Mouse (Mus musculus) lung, embryonic 15.5 days (tissue): ENCODE measurements around the gene Selenoo. TPM values are rescaled to one million over a fixed set of nuclear protein-coding genes. Genes with fewer than 3 reads are reported as not detected.
A peak's percentile ranks its signal among the peaks of the same experiment; 100 is the strongest.

Experiments
- ATAC-seq: fragments of 200-750 bp; cut with Nextera tagmentation; 2 replicates; pipeline ENCODE4 v1.8.0; 2017; ENCODE audit warnings: moderate number of reproducible peaks, borderline replicate concordance; ENCODE audit not compliant: low FRiP score, low TSS enrichment; ENCODE audit errors: extremely low read depth
- H3K27ac ChIP-seq: fragments of 300-500 bp; sonication (generic); 2 replicates; pipeline ENCODE4 v1.5.1; 2015; ENCODE audit warnings: moderate library complexity, mild to moderate bottlenecking, inconsistent platforms
- H3K27me3 ChIP-seq: fragments of 300-500 bp; sonication (generic); 2 replicates; pipeline ENCODE4 v1.6.1; 2015; ENCODE audit warnings: inconsistent platforms
- H3K36me3 ChIP-seq: fragments of 300-500 bp; sonication (generic); 2 replicates; pipeline ENCODE4 v1.6.1; 2015; ENCODE audit warnings: inconsistent platforms
- H3K4me1 ChIP-seq: fragments of 300-500 bp; sonication (generic); 2 replicates; pipeline ENCODE4 v1.6.1; 2015; ENCODE audit warnings: inconsistent platforms
- H3K4me2 ChIP-seq: fragments of 300-500 bp; sonication (generic); 2 replicates; pipeline ENCODE4 v1.6.1; 2015; ENCODE audit warnings: inconsistent platforms, mild to moderate bottlenecking, moderate library complexity
- H3K4me3 ChIP-seq: fragments of 300-500 bp; sonication (generic); 2 replicates; pipeline ENCODE4 v1.5.1; 2015; ENCODE audit warnings: mild to moderate bottlenecking, inconsistent platforms
- H3K9ac ChIP-seq: fragments of 300-500 bp; sonication (generic); 2 replicates; pipeline ENCODE4 v1.6.1; 2015; ENCODE audit warnings: inconsistent platforms
- H3K9me3 ChIP-seq: fragments of 300-500 bp; sonication (generic); 2 replicates; pipeline ENCODE4 v1.6.1; 2016; ENCODE audit warnings: inconsistent platforms
- WGBS: fragments of 180-500 bp; shearing (Covaris S2); methylation state at CpG from one replicate; pipeline ENCODE4 v1.1.7; 2015; 5-methylcytosine and 5-hydroxymethylcytosine counted together
- polyA plus RNA-seq: library from polyadenylated mRNA; unstranded; fragments of >200 nt; fragmentation: Nextera tagmentation; extraction: Ambion mirVana; gene quantifications from 2 replicates; pipeline ENCODE4 v1.2.1, GENCODE M21; 2015

The Selenoo gene
- polyA plus RNA-seq, 1 experiment from 2014 or later: 17.6 TPM

GRCm38 (mm10) chr15:89083906-89084305 is 5.0 kb upstream of the Selenoo start:
- peaks cover 9% of the 10 kb centered on the region for H3K4me1 ChIP-seq
- H3K4me2 ChIP-seq: no peak overlapping the region
- H3K27me3 ChIP-seq: no peaks in the 10 kb centered on the region
- ATAC-seq: no peak
- H3K9me3 ChIP-seq: no peaks in the 10 kb centered on the region
- no peak overlapping the region for H3K4me3 ChIP-seq
- H3K27ac ChIP-seq: no peak overlapping the region
- no peak overlapping the region for H3K9ac ChIP-seq
- peaks cover 50% of the 10 kb centered on the region for H3K36me3 ChIP-seq
- 95% methylated on average over 1 of the region's 1 CpGs for WGBS

GRCm38 (mm10) chr15:89084826-89085225 is 4.1 kb upstream of the Selenoo start:
- no peak overlapping the region for H3K27ac ChIP-seq
- no peak overlapping the region for H3K4me3 ChIP-seq
- H3K36me3 ChIP-seq: peaks cover 47% of the 10 kb centered on the region
- no peak overlapping the region for H3K4me2 ChIP-seq
- no peak for ATAC-seq
- no peaks in the 10 kb centered on the region for H3K9me3 ChIP-seq
- peaks cover 12% of the 10 kb centered on the region for H3K4me1 ChIP-seq
- 91% methylated on average over 2 of the region's 2 CpGs for WGBS
- no peak overlapping the region for H3K9ac ChIP-seq
- H3K27me3 ChIP-seq: no peaks in the 10 kb centered on the region

GRCm38 (mm10) chr15:89089248-89090051 is 566 bp downstream of the Selenoo start:
- H3K4me1 ChIP-seq: peaks cover 22% of the 10 kb centered on the region
- peak overlapping the region; percentile 87 for H3K4me3 ChIP-seq
- H3K36me3 ChIP-seq: peaks cover 45% of the 10 kb centered on the region
- no peaks in the 10 kb centered on the region for H3K9me3 ChIP-seq
- H3K9ac ChIP-seq: peak overlapping the region; percentile 88
- ATAC-seq: peak; percentile 67
- peak overlapping the region; percentile 57 for H3K27ac ChIP-seq
- H3K4me2 ChIP-seq: peak overlapping the region; percentile 93
- WGBS: 1% methylated on average over 63 of the region's 68 CpGs
- no peaks in the 10 kb centered on the region for H3K27me3 ChIP-seq

- peaks cover 46% of the 10 kb centered on the region for H3K36me3 ChIP-seq
- ATAC-seq: no peak
- no peaks in the 10 kb centered on the region for H3K9me3 ChIP-seq
- WGBS: 84% methylated on average over 4 of the region's 4 CpGs
- H3K4me2 ChIP-seq: peak overlapping the region; percentile 93
- no peak overlapping the region for H3K9ac ChIP-seq
- no peaks in the 10 kb centered on the region for H3K27me3 ChIP-seq
- no peak overlapping the region; the same call in 1 of the 2 replicates for H3K4me3 ChIP-seq
- no peak overlapping the region for H3K27ac ChIP-seq
- peaks cover 22% of the 10 kb centered on the region for H3K4me1 ChIP-seq
Observed at GRCm38 (mm10) chr15:89090662-89091061, 1.8 kb downstream of the Selenoo start.

- Histone ChIP-seq H3K4me3 (no peak overlapping the region), H3K4me2 (no peak overlapping the region), H3K27me3 (no peaks in the 10 kb centered on the region), H3K9ac (no peak overlapping the region), H3K4me1 (peaks cover 22% of the 10 kb centered on the region), H3K9me3 (no peaks in the 10 kb centered on the region), H3K27ac (no peak overlapping the region), H3K36me3 (peaks cover 52% of the 10 kb centered on the region)
- WGBS: 79% methylated on average over 5 of the region's 5 CpGs
- ATAC-seq: no peak
Observed at GRCm38 (mm10) chr15:89092181-89092580, 3.3 kb downstream of the Selenoo start.

- H3K4me2 ChIP-seq: no peak overlapping the region
- WGBS: 87% methylated on average over 5 of the region's 5 CpGs
Observed at GRCm38 (mm10) chr15:89097450-89097849, 8.6 kb downstream of the Selenoo start.

GRCm38 (mm10) chr15:89098616-89099015 is 9.7 kb downstream of the Selenoo start:
- H3K27me3 ChIP-seq: no peaks in the 10 kb centered on the region
- H3K36me3 ChIP-seq: peaks cover 91% of the 10 kb centered on the region
- ATAC-seq: no peak
- no peaks in the 10 kb centered on the region for H3K4me1 ChIP-seq
- no peaks in the 10 kb centered on the region for H3K9me3 ChIP-seq
- no peak overlapping the region for H3K27ac ChIP-seq
- H3K4me2 ChIP-seq: no peak overlapping the region
- H3K9ac ChIP-seq: no peak overlapping the region
- 88% methylated on average over 7 of the region's 7 CpGs for WGBS
- H3K4me3 ChIP-seq: no peak overlapping the region

More at GRCm38 (mm10) chr15:89097450-89097849, 8.6 kb downstream of the Selenoo start:
- Histone ChIP-seq H3K27me3 (no peaks in the 10 kb centered on the region), H3K4me3 (no peak overlapping the region), H3K36me3 (peaks cover 99% of the 10 kb centered on the region), H3K27ac (no peak overlapping the region), H3K9ac (no peak overlapping the region), H3K9me3 (no peaks in the 10 kb centered on the region), H3K4me1 (no peaks in the 10 kb centered on the region)
- ATAC-seq: no peak

- Histone ChIP-seq H3K4me3 (no peak overlapping the region), H3K9ac (no peak overlapping the region), H3K36me3 (peaks cover 90% of the 10 kb centered on the region), H3K4me1 (no peaks in the 10 kb centered on the region), H3K27ac (no peak overlapping the region), H3K9me3 (no peaks in the 10 kb centered on the region), H3K4me2 (no peak overlapping the region), H3K27me3 (no peaks in the 10 kb centered on the region)
- ATAC-seq: no peak
- 88% methylated on average over 12 of the region's 12 CpGs for WGBS
Observed at GRCm38 (mm10) chr15:89100823-89101222, 11.9 kb downstream of the Selenoo start.

- no peak overlapping the region for H3K27ac ChIP-seq
- peaks cover 90% of the 10 kb centered on the region for H3K36me3 ChIP-seq
- H3K9ac ChIP-seq: no peak overlapping the region
- ATAC-seq: no peak
- no peaks in the 10 kb centered on the region for H3K27me3 ChIP-seq
- H3K4me2 ChIP-seq: no peak overlapping the region
- no peaks in the 10 kb centered on the region for H3K9me3 ChIP-seq
- WGBS: 70% methylated on average over 5 of the region's 5 CpGs
- H3K4me3 ChIP-seq: no peak overlapping the region
- no peaks in the 10 kb centered on the region for H3K4me1 ChIP-seq
Observed at GRCm38 (mm10) chr15:89102646-89103045, 13.8 kb downstream of the Selenoo start.

GRCm38 (mm10) chr15:89103921-89104320 is 15.0 kb downstream of the Selenoo start:
- no peaks in the 10 kb centered on the region for H3K27me3 ChIP-seq
- ATAC-seq: no peak
- H3K4me3 ChIP-seq: no peak overlapping the region
- no peak overlapping the region for H3K27ac ChIP-seq
- 86% methylated on average over 10 of the region's 10 CpGs for WGBS
- H3K9ac ChIP-seq: no peak overlapping the region
- no peaks in the 10 kb centered on the region for H3K9me3 ChIP-seq
- no peak overlapping the region for H3K4me2 ChIP-seq
- peaks cover 90% of the 10 kb centered on the region for H3K36me3 ChIP-seq
- H3K4me1 ChIP-seq: no peaks in the 10 kb centered on the region

- peaks cover 89% of the 10 kb centered on the region for H3K36me3 ChIP-seq
- H3K4me2 ChIP-seq: no peak overlapping the region
- H3K4me3 ChIP-seq: no peak overlapping the region
- no peak overlapping the region for H3K9ac ChIP-seq
- H3K27me3 ChIP-seq: no peaks in the 10 kb centered on the region
- 89% methylated on average over 8 of the region's 8 CpGs for WGBS
- no peaks in the 10 kb centered on the region for H3K4me1 ChIP-seq
- no peak for ATAC-seq
- H3K27ac ChIP-seq: no peak overlapping the region
- H3K9me3 ChIP-seq: no peaks in the 10 kb centered on the region
Observed at GRCm38 (mm10) chr15:89104425-89104824, 15.5 kb downstream of the Selenoo start.

- Histone ChIP-seq H3K9me3 (no peaks in the 10 kb centered on the region), H3K4me3 (no peak overlapping the region), H3K36me3 (peaks cover 89% of the 10 kb centered on the region), H3K27me3 (no peaks in the 10 kb centered on the region), H3K27ac (no peak overlapping the region), H3K9ac (no peak overlapping the region), H3K4me1 (no peaks in the 10 kb centered on the region), H3K4me2 (no peak overlapping the region)
- 86% methylated on average over 13 of the region's 13 CpGs for WGBS
- no peak for ATAC-seq
Observed at GRCm38 (mm10) chr15:89106073-89106472, 17.2 kb downstream of the Selenoo start.
